Mouse (Mus musculus) olfactory bulb, adult 2 months (tissue): ENCODE measurements at regions not wholly inside any gene's neighbourhood (a gene's known extent, or its start where the extent isn't known, plus 50 kb on each side); places are given as distances from the start of the nearest gene placed in this dataset.

Experiments
- CTCF ChIP-seq: fragments of 200-500 bp; IDR thresholded peaks from 2 replicates; pipeline ENCODE4 v1.5.1; 2012; ENCODE audit warnings: low read depth, mild to moderate bottlenecking, low read length, moderate library complexity; ENCODE audit not compliant: insufficient read depth
- POLR2A ChIP-seq: fragments of 200-500 bp; IDR thresholded peaks from 2 replicates; pipeline ENCODE4 v1.6.1; 2012; ENCODE audit warnings: mild to moderate bottlenecking, low read depth, low read length, moderate library complexity; ENCODE audit not compliant: insufficient read depth

GRCm38 (mm10) chr9:79479118-79479517 lies 239.5 kb downstream of the Col12a1 start:
- TF ChIP-seq CTCF: no peak
- TF ChIP-seq POLR2A: no peak
